Mouse (Mus musculus) G1E (cell line): ENCODE measurements at regions not wholly inside any gene's neighbourhood (a gene's known extent, or its start where the extent isn't known, plus 50 kb on each side); places are given as distances from the start of the nearest gene placed in this dataset.

Source experiments
- CTCF ChIP-seq: IDR thresholded peaks from 2 replicates; pipeline ENCODE4 v1.5.1; 2012; ENCODE audit warnings: low read depth, low read length, inconsistent platforms, mixed read lengths
- GATA1 ChIP-seq: IDR thresholded peaks from 2 replicates; pipeline ENCODE4 v1.6.1; 2012; ENCODE audit warnings: borderline replicate concordance, low read length, inconsistent platforms, mixed read lengths
- GATA2 ChIP-seq: IDR thresholded peaks from 2 replicates; pipeline ENCODE4 v1.6.1; 2012; ENCODE audit warnings: low read depth, low read length, inconsistent platforms, borderline replicate concordance
- POLR2AphosphoS5 ChIP-seq: IDR thresholded peaks from 2 replicates; pipeline ENCODE4 v1.6.1; 2012; ENCODE audit warnings: low read depth, low read length, inconsistent platforms; ENCODE audit not compliant: insufficient replicate concordance
- TAL1 ChIP-seq: conservative IDR thresholded peaks from 2 replicates; pipeline ENCODE4 v1.6.1; 2012; ENCODE audit warnings: low read depth, low read length, inconsistent platforms, mixed read lengths

DNA sequence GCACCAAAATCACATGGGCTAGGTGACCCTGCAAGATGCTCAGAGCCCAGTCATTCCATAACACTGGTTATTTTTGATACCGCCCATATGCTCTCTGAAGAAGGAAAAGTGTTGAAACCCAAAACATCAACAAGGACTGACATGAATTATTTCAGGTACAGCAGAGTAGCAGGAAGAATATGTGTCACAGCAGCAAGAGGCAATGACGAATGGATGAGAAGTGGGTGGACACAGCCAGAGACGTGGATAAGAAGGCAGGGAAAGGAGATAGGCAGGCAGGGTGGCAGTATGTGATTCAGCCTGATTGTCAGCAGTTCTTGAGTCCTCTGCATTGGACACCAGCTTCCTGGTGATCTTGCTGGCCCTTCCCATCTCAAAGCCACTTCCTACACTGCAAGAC, 93.4 kb downstream of the Scg2 start:
- TF ChIP-seq GATA1 (no peak), CTCF (no peak), GATA2 (no peak), TAL1 (no peak), POLR2AphosphoS5 (no peak)
